Mouse (Mus musculus) embryonic facial prominence, embryonic 14.5 days (tissue): ENCODE results near the gene Clip1. TPM values are rescaled to one million over a fixed set of nuclear protein-coding genes. Genes with fewer than 3 reads are reported as not detected.
A peak's percentile ranks its signal among the peaks of the same experiment; 100 is the strongest.

Source experiments
- ATAC-seq: fragments of 200-750 bp; cut with Nextera tagmentation; 2 replicates; pipeline ENCODE4 v1.8.0; 2017; ENCODE audit warnings: low read depth, moderate number of reproducible peaks, moderate TSS enrichment
- DNase-seq: peaks from one replicate; pipeline ENCODE4 v3.0.0-alpha.2; 2015; ENCODE audit warnings: low spot score
- H3K27ac ChIP-seq: fragments of 300-500 bp; sonication (generic); replicated peaks from 2 replicates; pipeline ENCODE4 v1.5.1; 2014; ENCODE audit warnings: low read depth, mild to moderate bottlenecking, low read length, moderate library complexity
- H3K27me3 ChIP-seq: fragments of 300-500 bp; sonication (generic); replicated peaks from 2 replicates; pipeline ENCODE4 v1.6.1; 2014; ENCODE audit warnings: low read length; ENCODE audit not compliant: control insufficient read depth, insufficient read depth
- H3K36me3 ChIP-seq: fragments of 300-500 bp; sonication (generic); 2 replicates; pipeline ENCODE4 v1.6.1; 2014; ENCODE audit warnings: low read length, mixed read lengths; ENCODE audit not compliant: control insufficient read depth, insufficient read depth
- H3K4me1 ChIP-seq: fragments of 300-500 bp; sonication (generic); 2 replicates; pipeline ENCODE4 v1.6.1; 2014; ENCODE audit warnings: antibody characterized with exemption, low read length; ENCODE audit not compliant: control insufficient read depth, insufficient read depth
- H3K4me2 ChIP-seq: fragments of 300-500 bp; sonication (generic); 2 replicates; pipeline ENCODE4 v1.6.1; 2014; ENCODE audit warnings: low read depth, mild to moderate bottlenecking, low read length, moderate library complexity, mixed read lengths
- H3K4me3 ChIP-seq: fragments of 300-500 bp; sonication (generic); 2 replicates; pipeline ENCODE4 v1.5.1; 2014; ENCODE audit warnings: low read depth, mild to moderate bottlenecking, low read length
- H3K9ac ChIP-seq: fragments of 300-500 bp; sonication (generic); 2 replicates; pipeline ENCODE4 v1.6.1; 2014; ENCODE audit warnings: low read depth, mild to moderate bottlenecking, low read length, moderate library complexity, mixed read lengths
- H3K9me3 ChIP-seq: fragments of 300-500 bp; sonication (generic); 2 replicates; pipeline ENCODE4 v1.6.1; 2016; ENCODE audit warnings: low read length; ENCODE audit not compliant: control insufficient read depth
- WGBS: fragments of 180-500 bp; shearing (Covaris S2); extraction: QIAGEN DNeasy Blood & Tissue Kit; methylation state at CpG from one replicate; pipeline ENCODE4 v1.1.7; 2014; 5-methylcytosine and 5-hydroxymethylcytosine counted together
- polyA plus RNA-seq: library from polyadenylated mRNA; unstranded; fragments of >200 nt; fragmentation: Nextera tagmentation; extraction: Ambion mirVana; gene quantifications from 2 replicates; pipeline ENCODE4 v1.2.1, GENCODE M21; 2014

The Clip1 gene
- polyA plus RNA-seq, 1 experiment from 2014 or later, result 33.4 TPM

DNA sequence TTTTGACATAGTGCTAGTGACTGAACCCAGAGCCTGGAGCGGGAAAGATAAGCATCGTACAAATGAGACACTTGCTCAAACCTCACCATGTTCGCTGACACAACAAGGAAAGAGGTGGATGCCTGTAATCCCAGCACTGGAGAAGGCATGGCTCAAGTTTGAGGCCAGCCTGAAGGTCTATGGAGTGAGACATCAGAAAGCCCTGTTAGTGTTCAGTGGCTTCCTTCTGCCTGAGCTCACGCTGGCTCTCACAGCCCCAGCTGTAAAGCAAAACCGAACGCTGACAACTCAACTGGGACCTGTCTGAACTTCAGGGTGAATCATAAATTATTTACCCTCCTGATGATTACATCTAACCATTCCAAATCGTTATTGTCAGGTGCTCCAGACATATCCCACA lies 18.5 kb downstream of the Clip1 start:
- Histone ChIP-seq H3K27me3 (no peaks in the 10 kb centered on the region), H3K27ac (no peak overlapping the region), H3K9me3 (no peaks in the 10 kb centered on the region), H3K4me3 (no peak overlapping the region), H3K36me3 (no peaks in the 10 kb centered on the region), H3K9ac (no peak overlapping the region; the same call in 1 of the 2 replicates), H3K4me2 (no peak overlapping the region), H3K4me1 (peaks cover 5% of the 10 kb centered on the region)
- 91% methylated on average over 7 of the region's 7 CpGs for WGBS
- no peak for ATAC-seq
- no peak for DNase-seq

- WGBS, result 70% methylated on average over 7 of the region's 7 CpGs
- no peaks in the 10 kb centered on the region for H3K27me3 ChIP-seq
- ATAC-seq, result no peak
Measured at GRCm38 (mm10) chr5:123664329-123664728, 20.1 kb downstream of the Clip1 start.

DNA sequence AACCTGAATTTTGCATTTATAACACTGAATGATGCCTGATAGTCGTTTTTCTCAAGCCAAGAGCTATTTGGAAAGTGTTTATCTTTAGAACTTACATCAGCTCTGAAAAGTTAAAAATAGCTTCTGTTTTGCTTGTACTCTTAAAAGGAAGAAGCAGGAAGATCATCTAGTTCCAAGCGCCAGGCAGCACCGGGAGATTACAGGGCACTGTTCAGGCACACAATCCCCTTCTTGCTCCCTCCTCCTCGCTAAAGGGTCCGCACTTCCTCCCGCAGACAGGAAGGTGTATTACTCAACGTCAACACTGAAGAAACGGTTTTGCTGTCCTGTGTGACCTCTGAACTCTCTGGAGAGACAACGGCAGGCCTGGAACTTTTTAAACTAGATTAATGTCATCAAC lies 22.4 kb downstream of the Clip1 start:
- DNase-seq (peak; percentile 32), ATAC-seq (no peak)
- Histone ChIP-seq H3K4me3 (no peak overlapping the region), H3K4me1 (no peaks in the 10 kb centered on the region), H3K36me3 (no peaks in the 10 kb centered on the region), H3K4me2 (no peak overlapping the region), H3K9ac (peak overlapping the region; percentile 20; the same call in 1 of the 2 replicates), H3K27ac (no peak overlapping the region), H3K9me3 (no peaks in the 10 kb centered on the region), H3K27me3 (no peaks in the 10 kb centered on the region)
- 42% methylated on average over 9 of the region's 9 CpGs for WGBS

More at GRCm38 (mm10) chr5:123664329-123664728, 20.1 kb downstream of the Clip1 start:
- Histone ChIP-seq H3K4me1 (no peaks in the 10 kb centered on the region), H3K27ac (no peak overlapping the region), H3K4me3 (no peak overlapping the region), H3K36me3 (no peaks in the 10 kb centered on the region), H3K4me2 (no peak overlapping the region), H3K9ac (no peak overlapping the region), H3K9me3 (no peaks in the 10 kb centered on the region)
- DNase-seq, result no peak

- H3K4me2 ChIP-seq, result no peak overlapping the region
- WGBS, result 66% methylated on average over 3 of the region's 3 CpGs
- no peak overlapping the region for H3K9ac ChIP-seq
- H3K27me3 ChIP-seq, result no peaks in the 10 kb centered on the region
- ATAC-seq (no peak), DNase-seq (no peak)
- no peaks in the 10 kb centered on the region for H3K4me1 ChIP-seq
- no peak overlapping the region for H3K4me3 ChIP-seq
- H3K9me3 ChIP-seq, result no peaks in the 10 kb centered on the region
- no peaks in the 10 kb centered on the region for H3K36me3 ChIP-seq
- H3K27ac ChIP-seq, result no peak overlapping the region
Measured at GRCm38 (mm10) chr5:123661602-123662001, 22.8 kb downstream of the Clip1 start.

GRCm38 (mm10) chr5:123657651-123658050 lies 26.8 kb downstream of the Clip1 start:
- H3K4me3 ChIP-seq, result no peak overlapping the region
- ATAC-seq, result no peak

DNA sequence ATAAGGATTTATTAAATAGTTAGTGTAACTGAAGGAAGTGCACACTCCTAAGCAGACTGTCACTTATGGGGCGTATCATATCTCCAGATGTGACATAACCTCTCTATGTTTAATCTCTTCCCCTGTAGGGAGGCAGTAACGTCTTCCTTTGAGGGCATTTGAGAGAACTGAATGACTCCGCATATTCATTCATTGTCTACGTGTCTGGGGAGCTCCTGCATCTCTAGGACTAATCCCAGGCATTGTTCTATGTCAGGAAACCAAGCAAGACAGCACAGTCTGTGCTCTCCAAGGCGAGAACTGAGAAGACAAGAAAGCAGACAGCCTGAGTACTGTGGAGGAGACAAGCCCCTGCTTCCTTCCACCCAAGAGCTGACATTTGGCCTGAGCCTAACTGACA lies 29.5 kb downstream of the Clip1 start:
- H3K27me3 ChIP-seq, result no peaks in the 10 kb centered on the region
- H3K9ac ChIP-seq, result no peak overlapping the region
- 0 out of 2 replicates have a peak overlapping the region, but pooled peaks have one; percentile 28 for H3K27ac ChIP-seq
- 57% methylated on average over 5 of the region's 5 CpGs for WGBS
- no peak for DNase-seq
- no peak overlapping the region for H3K4me2 ChIP-seq
- ATAC-seq, result no peak
- no peaks in the 10 kb centered on the region for H3K4me1 ChIP-seq
- no peaks in the 10 kb centered on the region for H3K9me3 ChIP-seq
- H3K4me3 ChIP-seq, result no peak overlapping the region
- H3K36me3 ChIP-seq, result peaks cover 30% of the 10 kb centered on the region

More at GRCm38 (mm10) chr5:123657651-123658050, 26.8 kb downstream of the Clip1 start:
- Histone ChIP-seq H3K4me1 (no peaks in the 10 kb centered on the region), H3K27ac (no peak overlapping the region), H3K27me3 (no peaks in the 10 kb centered on the region), H3K4me2 (no peak overlapping the region), H3K9me3 (no peaks in the 10 kb centered on the region), H3K9ac (no peak overlapping the region), H3K36me3 (peaks cover 19% of the 10 kb centered on the region)
- no peak for DNase-seq
- WGBS, result 53% methylated on average over 7 of the region's 7 CpGs

DNA sequence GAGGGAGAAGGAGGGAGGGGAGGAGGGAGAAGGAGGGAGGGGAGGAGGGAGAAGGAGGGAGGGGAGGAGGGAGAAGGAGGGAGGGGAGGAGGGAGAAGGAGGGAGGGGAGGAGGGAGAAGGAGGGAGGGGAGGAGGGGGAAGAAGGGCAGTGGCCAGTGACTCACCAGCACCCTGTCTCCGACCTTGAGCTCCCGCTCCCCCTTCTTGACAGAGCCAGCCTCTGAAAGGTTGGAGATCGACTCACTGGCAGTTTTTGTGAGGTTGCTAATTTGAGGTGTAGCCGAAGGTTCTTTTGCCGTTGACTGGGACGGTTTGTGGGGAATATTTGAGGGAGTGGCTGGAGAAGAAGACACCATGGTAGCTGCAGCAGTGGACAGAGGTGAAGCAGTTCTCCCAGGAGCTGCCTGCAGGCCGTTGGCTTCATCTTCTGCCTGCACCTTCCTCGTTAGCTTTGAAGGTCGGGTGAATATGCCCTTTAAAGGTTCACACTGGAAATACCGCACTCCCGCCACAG lies 31.1 kb downstream of the Clip1 start:
- no peak overlapping the region for H3K27ac ChIP-seq
- no peaks in the 10 kb centered on the region for H3K9me3 ChIP-seq
- no peaks in the 10 kb centered on the region for H3K27me3 ChIP-seq
- H3K36me3 ChIP-seq, result peaks cover 34% of the 10 kb centered on the region
- no peak overlapping the region for H3K4me3 ChIP-seq
- no peak overlapping the region for H3K9ac ChIP-seq
- no peak for DNase-seq
- H3K4me1 ChIP-seq, result no peaks in the 10 kb centered on the region
- WGBS, result 87% methylated on average over 11 of the region's 11 CpGs
- no peak overlapping the region for H3K4me2 ChIP-seq
- no peak for ATAC-seq

DNA sequence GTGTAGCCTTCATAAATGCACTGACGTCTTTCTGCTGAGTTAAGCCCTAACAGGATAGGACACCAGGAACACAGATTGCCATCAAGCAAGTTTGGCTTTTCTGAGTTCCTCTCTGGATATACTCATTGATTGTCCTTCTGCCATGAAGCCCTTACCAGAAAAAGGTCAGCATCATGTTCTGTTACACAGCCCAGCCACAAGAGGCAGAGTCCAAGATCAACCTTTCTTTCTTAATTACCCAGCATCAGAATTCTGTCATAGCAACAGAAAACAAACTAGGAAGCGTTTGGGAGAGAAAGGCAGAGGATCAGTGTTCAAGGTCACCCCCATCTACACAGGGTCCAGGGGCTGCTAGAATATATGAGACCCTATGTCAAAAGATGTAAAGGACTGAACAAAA lies 33.6 kb downstream of the Clip1 start:
- ATAC-seq, result no peak

GRCm38 (mm10) chr5:123642401-123642800 lies 42.0 kb downstream of the Clip1 start:
- Histone ChIP-seq H3K4me2 (no peak overlapping the region), H3K9ac (no peak overlapping the region), H3K4me1 (no peaks in the 10 kb centered on the region), H3K27ac (no peak overlapping the region), H3K4me3 (no peak overlapping the region), H3K9me3 (no peaks in the 10 kb centered on the region), H3K36me3 (peaks cover 75% of the 10 kb centered on the region), H3K27me3 (no peaks in the 10 kb centered on the region)
- ATAC-seq (no peak), DNase-seq (no peak)
- WGBS, result 96% methylated on average over 17 of the region's 17 CpGs

More for the DNA sequence above, 33.6 kb downstream of the Clip1 start:
- Histone ChIP-seq H3K27ac (no peak overlapping the region), H3K9me3 (no peaks in the 10 kb centered on the region), H3K4me2 (no peak overlapping the region), H3K4me3 (no peak overlapping the region), H3K27me3 (no peaks in the 10 kb centered on the region), H3K9ac (no peak overlapping the region), H3K36me3 (peaks cover 55% of the 10 kb centered on the region), H3K4me1 (no peaks in the 10 kb centered on the region)
- DNase-seq, result no peak
- 68% methylated on average over 2 of the region's 2 CpGs for WGBS
